Mouse (Mus musculus): Measurements from ENCODE around the gene Noxo1.

- no peak for TF ChIP-seq CHD2 (IDR thresholded peaks at IDR 0.05; ENCODE audit: low read length)
- no peak for TF ChIP-seq NRF1 (IDR thresholded peaks at IDR 0.05; ENCODE audit: insufficient read depth, low read depth, low read length, poor library complexity, severe bottlenecking)
- no peak for TF ChIP-seq CTCF (IDR thresholded peaks at IDR 0.05 in 2 of 3, conservative IDR thresholded peaks at IDR 0.05 in 1 of 3; ENCODE audit: control insufficient read depth in 1 of 3, insufficient read depth in 1 of 3, low read depth in 2 of 3, low read length in 3 of 3, poor library complexity in 1 of 3, severe bottlenecking in 1 of 3)
- no peak for TF ChIP-seq POLR2A (IDR thresholded peaks at IDR 0.05; ENCODE audit: control insufficient read depth in 1 of 2, insufficient read depth in 1 of 2, low read depth in 1 of 2, low read length in 2 of 2, poor library complexity in 1 of 2)
- no peak for TF ChIP-seq ZC3H11A (IDR thresholded peaks at IDR 0.05; ENCODE audit: low read depth, low read length)
- TF ChIP-seq MAX (IDR thresholded peaks at IDR 0.05; ENCODE audit: low read length), result no peak
- no peak for TF ChIP-seq EP300 (IDR thresholded peaks at IDR 0.05; ENCODE audit: low read depth in 1 of 2, low read length in 2 of 2)
- no peak for TF ChIP-seq RCOR1 (IDR thresholded peaks at IDR 0.05; ENCODE audit: low read depth, low read length)
- TF ChIP-seq ZNF384 (IDR thresholded peaks at IDR 0.05; ENCODE audit: low read depth, low read length), result no peak
- no peak for TF ChIP-seq ETS1 (IDR thresholded peaks at IDR 0.05; ENCODE audit: low read depth, low read length)
- no peak for TF ChIP-seq TCF12 (IDR thresholded peaks at IDR 0.05; ENCODE audit: low read depth, low read length)
- TF ChIP-seq ZMIZ1 (IDR thresholded peaks at IDR 0.05; ENCODE audit: low read depth, low read length), result no peak
- no peak for TF ChIP-seq POLR2AphosphoS2 (IDR thresholded peaks at IDR 0.05; ENCODE audit: low read length)
Measured at GRCm38 (mm10) chr17:24716166-24716682, 20.2 kb downstream of the Noxo1 start.

Measured in MEL (cell line).